Mouse (Mus musculus): ENCODE measurements around the gene Hebp1. TPM values are rescaled to one million over a fixed set of nuclear protein-coding genes. Genes with fewer than 3 reads are reported as not detected.

The Hebp1 gene
- polyA plus RNA-seq (2017; shearing (Covaris generic)) = not detected

GRCm38 (mm10) chr6:135197921-135198532 is at the start of gene Hebp1, which contains the start of gene Fam234b:
Hebp1 (minus strand) TSS chr6:135198022.
Fam234b (plus strand) TSS chr6:135197977.

GRCm38 (mm10) chr6:135118183-135118582 is 79.6 kb downstream of the Hebp1 start, which contains the start of gene Gprc5d:
Gprc5d (minus strand) TSS chr6:135118283.

Other genes with a start within 250 kb of the Hebp1 start
- gene Apold1, start 216.3 kb downstream of the Hebp1 start, polyA plus RNA-seq (2017; shearing (Covaris generic)) = under 1 TPM in 1 of 2 experiments, not detected in 1; 0.63 TPM
- gene Ddx47, start 186.4 kb downstream of the Hebp1 start, polyA plus RNA-seq (2017; shearing (Covaris generic)) = 100 to 1,000 TPM; 132 to 156 TPM
- gene Gprc5a, start 132.4 kb downstream of the Hebp1 start, polyA plus RNA-seq (2017; shearing (Covaris generic)) = under 1 TPM in 1 of 2 experiments, not detected in 1; 0.19 TPM
- not detected for gene Gprc5d, start 79.7 kb downstream of the Hebp1 start, polyA plus RNA-seq (2017; shearing (Covaris generic))
- 10 to 100 TPM; 15.3 to 18.5 TPM for gene Fam234b, start within 50 bp of the Hebp1 start, polyA plus RNA-seq (2017; shearing (Covaris generic))
- not detected for gene Gsg1, start 56.3 kb upstream of the Hebp1 start, polyA plus RNA-seq (2017; shearing (Covaris generic))
- not detected for gene Pbp2, start 112.4 kb upstream of the Hebp1 start, polyA plus RNA-seq (2017; shearing (Covaris generic))
- gene Emp1, start 164.5 kb upstream of the Hebp1 start, polyA plus RNA-seq (2017; shearing (Covaris generic)) = 1 to 10 TPM in 1 of 2 experiments, under 1 TPM in 1; 0.78 to 7.6 TPM